ENCODE assay signal across 11 mouse cellular contexts in the genomic region with DNA sequence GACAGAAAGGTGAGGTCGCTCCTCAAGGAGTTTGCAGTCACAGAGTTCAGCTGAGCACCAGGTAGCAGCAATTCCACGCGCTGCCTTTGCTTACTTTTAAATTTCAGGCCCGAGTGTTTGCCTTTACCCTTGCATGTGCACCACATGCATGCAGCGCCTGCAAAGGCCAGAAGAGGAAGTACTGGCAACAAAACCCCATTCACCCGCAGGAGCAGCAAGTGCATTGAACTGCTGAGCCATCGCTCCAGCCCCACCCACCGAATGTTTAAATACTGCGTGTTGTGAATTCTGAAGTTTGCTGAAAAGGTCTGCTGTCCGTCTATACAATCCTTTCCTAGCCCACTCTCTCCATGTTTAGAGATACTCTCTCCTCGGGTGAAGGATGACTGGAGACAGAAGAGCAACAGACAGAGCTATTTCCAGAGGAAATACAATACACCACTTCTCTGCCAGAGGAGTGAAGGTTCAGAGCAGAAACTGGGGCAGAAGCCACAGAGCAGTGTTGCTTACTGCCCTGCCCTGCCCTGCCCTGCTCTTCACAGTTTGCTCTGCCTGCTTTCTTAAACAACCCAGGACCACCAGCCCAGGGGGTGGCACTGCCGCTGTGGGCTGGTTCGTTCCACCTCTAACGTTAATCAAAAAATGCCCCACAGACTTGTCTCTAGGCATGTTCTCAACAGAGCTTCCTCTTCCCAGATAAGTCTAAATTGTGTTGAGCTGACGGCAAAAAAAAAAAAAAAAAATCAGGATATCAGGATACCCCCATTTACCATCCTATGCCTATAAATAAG. TPM values are rescaled to one million over a fixed set of nuclear protein-coding genes. Genes with fewer than 3 reads are reported as not detected.
DNase-seq lines count a peak whose midpoint lies in the region; ATAC-seq lines count a peak whose summit lies in the region.
"Had no signal": no experiment of that assay in that cellular context is flagged by ENCODE, and none has a peak within 500 bp of the region (broad histone marks: within the 10 kb centered on the region; RNA-seq: fewer than 3 reads in every experiment).

No protein-coding gene starts in this region.

- 20% methylated on average over 15 of the region's 15 CpGs for WGBS in macrophage (ENCODE audit: missing documents)

- H3K4me3 ChIP-seq in macrophage (ENCODE audit: inconsistent target): no peak overlapping the region

- peaks cover 2% of the 10 kb centered on the region; the same call in 1 of the 2 replicates for H3K36me3 ChIP-seq in macrophage (ENCODE audit: inconsistent target)

- no peaks in the 10 kb centered on the region for H3K79me2 ChIP-seq in macrophage (ENCODE audit: inconsistent target)

- peak; percentile 40 to 48 for DNase-seq in spleen, postnatal 36 days (ENCODE audit: low spot score in 2 of 2)
- DNase-seq in spleen, adult 12 weeks (ENCODE audit: low spot score): no peak
- DNase-seq in thymus, postnatal 4 days: peak; percentile 57
- no peak for DNase-seq in cerebellum, adult 9-11 months
- no peak for DNase-seq in left cerebral cortex, adult 11 months (ENCODE audit: low spot score)
- no peak for DNase-seq in urinary bladder, postnatal 25 days (ENCODE audit: low spot score)
- DNase-seq: cerebellum, adult 18-20 months had no signal

- H3K27ac ChIP-seq in macrophage: peak overlapping the region; percentile 59
- H3K27ac ChIP-seq: hindbrain, postnatal 0 days had no signal

- ATAC-seq in common myeloid progenitor, adult 5-6 weeks (replicated peaks; ENCODE audit: low read depth, poor library complexity, severe bottlenecking): peak; percentile 86
- ATAC-seq: hindbrain, postnatal 0 days had no signal

RNA-seq across cellular contexts. Expression of a gene that starts 3.3 kb away (rescaled TPM):
- total RNA-seq in common myeloid progenitor, adult 5-6 weeks (2017): not detected in 2 replicates
- total RNA-seq in macrophage (2018; cell fraction: chromatin; rRNA removed): under 1 TPM in 5 of 26 experiments, not detected in 21; 0.31 to 0.73 (median 0.42) TPM
- under 1 TPM in 1 of 26 experiments, not detected in 25; 0.05 TPM for total RNA-seq in macrophage (2018; cell fraction: cytosol; rRNA removed)
- under 1 TPM in 3 of 26 experiments, not detected in 23; 0.32 to 0.43 (median 0.34) TPM for total RNA-seq in macrophage (2018; cell fraction: nucleus; rRNA removed)
- polyA plus RNA-seq in macrophage (2018): not detected in 3 replicates
- total RNA-seq: layer of hippocampus, postnatal 10 days had no signal

RNA-seq across cellular contexts. Expression of a gene that starts 38.4 kb away (rescaled TPM):
- total RNA-seq in common myeloid progenitor, adult 5-6 weeks (2017): 63.2 and 74.7 TPM in 2 replicates
- total RNA-seq in macrophage (2018; cell fraction: chromatin; rRNA removed): 10 to 100 TPM in 19 of 26 experiments, 1 to 10 TPM in 7; 4.1 to 69.6 (median 26.5) TPM
- total RNA-seq in macrophage (2018; cell fraction: cytosol; rRNA removed): 100 to 1,000 TPM in 10 of 26 experiments, 10 to 100 TPM in 16; 73.7 to 126 (median 92.5) TPM
- 10 to 100 TPM; 33.7 to 92.0 (median 54.6) TPM for total RNA-seq in macrophage (2018; cell fraction: nucleus; rRNA removed)
- 58.4 to 63.8 TPM (median 62.6 TPM) in 3 replicates for polyA plus RNA-seq in macrophage (2018)

Comparison
In these comparisons a context has a peak if more than half of its experiments do, and no peak if none do; other contexts are left out.
1. DNase-seq: peak in spleen, postnatal 36 days (2 of 2) and thymus, postnatal 4 days (single experiment); none in spleen, adult 12 weeks (single experiment), cerebellum, adult 9-11 months (single experiment), left cerebral cortex, adult 11 months (single experiment) and urinary bladder, postnatal 25 days (single experiment).